Mouse (Mus musculus): ENCODE results near the gene Cep57l1.

Cep57l1 gene

GRCm38 (mm10) chr10:41744006-41744405 is 65.7 kb downstream of the Cep57l1 start:
- no peak for DNase-seq (ENCODE audit: low spot score in 2 of 2)

- DNase-seq (ENCODE audit: low spot score in 2 of 2) = no peak
Measured at GRCm38 (mm10) chr10:41740221-41740620, 69.5 kb downstream of the Cep57l1 start.

DNA sequence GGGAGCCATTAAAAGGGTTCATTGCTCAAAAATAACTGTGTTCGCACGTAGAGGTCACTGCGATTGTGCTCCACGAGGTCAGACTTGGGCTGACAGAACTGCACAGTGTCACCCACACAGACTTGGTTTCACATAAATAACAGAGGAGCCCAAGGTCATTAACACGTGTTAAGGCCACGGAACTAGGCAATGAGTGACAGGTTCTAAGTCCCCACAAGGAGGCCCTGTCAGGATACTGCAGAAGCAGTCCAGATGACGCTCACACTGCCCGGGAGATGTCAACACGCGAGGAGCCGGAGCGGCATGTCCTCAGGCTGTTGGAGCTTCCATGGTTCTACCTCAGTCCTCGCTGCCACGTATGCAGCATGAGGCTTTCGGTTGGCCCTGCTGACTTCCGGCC is 72.4 kb downstream of the Cep57l1 start:
- DNase-seq (ENCODE audit: low spot score in 2 of 2) = no peak

DNA sequence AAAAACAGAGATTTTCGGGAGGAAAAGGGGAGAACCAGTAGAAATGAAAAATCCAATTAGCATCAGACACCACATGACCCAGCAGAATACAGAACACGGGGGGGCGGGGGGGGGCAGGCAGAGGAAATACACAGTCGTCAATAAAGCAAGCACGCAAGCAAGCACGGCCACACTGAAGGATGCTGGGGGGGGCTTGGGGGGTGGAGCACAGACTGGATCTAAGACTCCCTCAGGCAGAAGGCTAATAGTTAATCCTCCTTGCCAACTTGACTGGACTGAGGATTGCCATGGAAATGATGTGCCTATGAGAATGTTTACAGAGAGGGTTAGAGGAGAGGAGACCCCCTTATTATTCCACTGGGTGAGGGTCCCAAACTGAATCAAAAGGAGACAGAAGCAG is 74.3 kb downstream of the Cep57l1 start:
- DNase-seq (ENCODE audit: low spot score in 2 of 2) = no peak

- DNase-seq (ENCODE audit: low spot score in 2 of 2) = no peak
Measured at GRCm38 (mm10) chr10:41733214-41733613, 76.5 kb downstream of the Cep57l1 start.

DNA sequence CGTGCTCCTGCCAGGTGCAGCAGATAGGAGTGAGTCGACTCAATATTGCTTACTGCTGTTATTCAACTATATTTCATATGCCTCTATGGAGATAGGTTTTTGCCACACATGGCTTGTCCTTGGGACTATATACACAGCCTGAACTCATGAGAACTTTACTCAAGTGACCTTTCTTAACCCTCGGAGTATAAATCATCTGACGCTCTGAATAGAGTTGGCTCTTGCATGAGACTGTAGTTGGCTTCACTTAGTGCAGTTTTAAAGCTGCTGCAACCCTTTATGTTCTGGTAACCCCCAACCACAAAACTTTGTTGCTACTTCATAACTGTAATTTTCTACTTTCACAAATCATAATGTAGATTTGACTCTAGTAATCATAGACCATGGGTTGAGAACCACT is 77.7 kb downstream of the Cep57l1 start:
- DNase-seq (ENCODE audit: low spot score in 2 of 2) = no peak

DNA sequence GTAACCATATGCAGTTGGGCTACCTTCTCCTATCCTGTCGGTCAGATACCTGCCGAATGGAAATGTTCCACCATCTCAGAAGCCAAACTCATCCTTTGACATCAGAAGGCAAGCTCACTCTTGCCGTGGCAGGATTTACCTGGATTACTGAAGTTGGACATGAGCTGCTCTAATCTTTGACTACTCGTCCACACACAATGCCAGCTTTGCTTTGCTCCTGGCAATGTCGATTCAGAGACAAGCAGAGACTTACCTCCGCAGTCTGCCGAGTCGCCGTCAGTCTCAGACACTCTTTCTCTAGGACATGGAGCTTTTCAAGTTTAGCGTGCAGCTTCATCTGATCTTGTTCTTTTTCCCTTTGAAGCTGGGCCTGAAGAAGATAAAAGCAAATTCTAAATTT is 78.9 kb downstream of the Cep57l1 start:
- no peak for DNase-seq (ENCODE audit: low spot score in 2 of 2)

- DNase-seq (ENCODE audit: low spot score in 2 of 2) = no peak
Measured at GRCm38 (mm10) chr10:41726215-41726614, 83.5 kb downstream of the Cep57l1 start.

- no peak for DNase-seq (ENCODE audit: low spot score in 2 of 2)
Measured at GRCm38 (mm10) chr10:41719587-41719986, 90.1 kb downstream of the Cep57l1 start.

DNA sequence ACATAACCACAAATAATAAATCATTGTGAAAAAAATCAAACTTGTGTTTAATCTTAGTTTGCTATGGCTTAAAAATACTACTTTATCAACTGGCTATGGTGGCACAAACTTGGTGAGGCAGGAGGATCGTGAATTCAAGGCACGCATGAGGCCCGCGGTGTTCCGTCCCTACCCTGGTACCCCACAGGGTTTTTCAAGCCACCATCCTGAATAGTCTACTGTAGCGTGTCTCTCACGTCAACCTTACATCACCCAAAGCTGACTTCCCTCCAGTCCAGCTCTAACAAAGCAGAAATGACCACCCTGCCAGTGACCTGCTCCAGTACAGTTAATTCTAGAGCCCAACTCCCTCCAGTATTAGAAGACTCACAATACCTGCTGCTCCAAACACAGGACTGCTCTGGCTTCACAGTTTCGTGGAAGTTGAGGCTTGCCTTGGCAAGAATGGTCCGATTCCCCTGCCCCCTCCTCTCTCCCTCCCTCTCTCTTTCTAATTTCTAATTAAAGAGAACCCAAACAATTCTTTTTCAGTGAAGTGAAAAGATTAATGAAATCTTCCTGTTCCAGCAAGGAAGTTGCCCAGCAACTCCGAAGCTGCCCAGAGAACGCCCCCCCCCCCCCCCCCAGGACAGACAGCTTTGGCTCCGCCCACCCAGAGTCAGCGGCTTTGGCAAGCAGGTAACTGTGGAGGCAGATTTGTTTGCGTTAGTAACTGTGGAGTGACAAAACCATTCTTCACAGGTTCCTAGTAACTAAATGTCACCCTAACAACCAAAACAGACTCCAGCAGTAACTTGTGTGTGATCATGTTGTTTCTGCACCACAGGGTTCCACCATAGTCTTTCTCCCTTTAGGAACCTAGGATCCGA is 93.4 kb downstream of the Cep57l1 start, which contains the start of gene Ccdc162:
Gene Ccdc162, minus strand, starts transcription at position 606 of the 869 bp plus-strand sequence.
- no peak for DNase-seq (ENCODE audit: low spot score in 2 of 2)

GRCm38 (mm10) chr10:41715557-41715956 is 94.1 kb downstream of the Cep57l1 start:
- no peak for DNase-seq (ENCODE audit: low spot score in 2 of 2)

DNA sequence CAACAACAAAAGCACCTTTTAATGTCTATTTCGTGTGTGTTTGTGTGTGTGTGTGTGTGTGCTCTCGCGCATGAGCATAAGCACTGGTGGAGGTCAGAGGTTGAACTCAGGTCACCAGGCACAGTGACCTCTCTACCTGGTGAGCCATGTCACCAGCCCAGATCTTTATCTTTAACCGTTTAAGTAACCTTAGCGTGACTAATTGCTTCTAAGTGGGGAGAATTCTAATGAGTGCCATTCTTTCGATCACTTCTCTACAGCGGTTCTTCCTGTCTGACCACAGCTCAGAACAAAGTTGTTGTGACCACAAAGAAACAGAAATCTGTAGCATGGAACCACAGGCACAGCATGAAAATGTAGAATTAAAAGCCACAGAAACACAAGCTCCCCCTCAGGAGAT is 98.2 kb downstream of the Cep57l1 start:
- DNase-seq (ENCODE audit: low spot score in 2 of 2) = no peak

DNA sequence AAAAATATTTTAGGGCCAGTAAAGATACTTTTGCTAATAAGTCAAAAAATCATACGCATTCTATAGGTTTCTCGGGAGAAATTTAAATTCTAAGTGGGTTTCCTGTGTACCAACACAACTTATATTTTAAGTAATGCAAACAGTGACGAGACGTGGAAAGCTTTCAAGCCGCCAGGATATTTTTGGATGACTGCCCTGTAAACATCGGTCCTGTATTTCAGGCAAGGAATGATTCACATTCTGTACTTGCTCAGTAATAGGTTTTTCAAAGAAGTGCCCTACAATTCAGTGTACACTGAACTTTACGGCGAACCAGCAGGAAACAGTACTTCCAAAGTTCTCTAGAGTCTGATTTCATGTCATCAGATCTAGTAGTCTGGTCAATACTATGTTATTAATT is 98.9 kb downstream of the Cep57l1 start:
- DNase-seq (ENCODE audit: low spot score in 2 of 2) = no peak

GRCm38 (mm10) chr10:41709341-41709740 is 100.3 kb downstream of the Cep57l1 start:
- DNase-seq (ENCODE audit: low spot score in 2 of 2) = no peak

DNA sequence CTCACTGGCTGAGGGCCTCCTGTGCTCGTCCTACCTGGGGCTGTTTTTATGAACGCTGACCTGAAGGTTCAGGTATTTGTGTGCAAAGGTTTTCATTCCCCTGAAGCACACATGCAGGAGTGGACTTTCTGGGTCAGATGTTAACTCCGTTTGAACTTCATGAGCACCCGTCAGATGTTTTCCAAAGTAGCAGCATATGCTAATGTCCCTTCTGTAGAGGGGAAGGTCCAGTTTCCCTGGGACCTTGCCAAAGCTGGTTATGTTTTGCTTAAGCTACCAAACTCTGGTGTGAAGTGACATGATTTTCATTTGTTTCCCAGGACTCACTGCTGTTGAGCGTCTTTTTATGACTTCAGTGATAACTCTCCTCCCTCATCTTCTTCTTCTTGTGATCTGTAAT is 110.0 kb downstream of the Cep57l1 start:
- no peak for DNase-seq (ENCODE audit: low spot score in 2 of 2)

DNA sequence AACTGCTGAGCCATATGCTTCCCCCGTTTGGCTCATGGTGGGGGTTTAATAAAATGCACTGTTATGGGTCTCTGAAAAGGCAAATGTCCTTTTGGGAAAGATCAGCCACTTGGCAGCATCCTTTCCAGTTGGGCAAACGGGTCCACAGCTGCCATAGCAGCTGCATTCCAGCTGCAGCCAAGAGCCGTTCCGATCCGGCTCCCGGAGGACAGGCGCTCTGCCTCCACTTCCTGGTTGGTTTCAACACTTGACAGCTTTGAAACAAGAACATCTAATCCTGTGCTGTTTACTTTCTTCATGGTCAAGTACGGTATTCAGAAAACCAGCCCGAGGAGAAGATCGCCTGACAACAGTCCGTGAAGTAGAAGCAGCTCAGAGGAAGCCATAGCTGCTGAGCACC is 112.6 kb downstream of the Cep57l1 start:
- no peak for DNase-seq (ENCODE audit: low spot score in 2 of 2)

- no peak for DNase-seq (ENCODE audit: low spot score in 2 of 2)
Measured at GRCm38 (mm10) chr10:41690978-41691377, 118.7 kb downstream of the Cep57l1 start.

DNA sequence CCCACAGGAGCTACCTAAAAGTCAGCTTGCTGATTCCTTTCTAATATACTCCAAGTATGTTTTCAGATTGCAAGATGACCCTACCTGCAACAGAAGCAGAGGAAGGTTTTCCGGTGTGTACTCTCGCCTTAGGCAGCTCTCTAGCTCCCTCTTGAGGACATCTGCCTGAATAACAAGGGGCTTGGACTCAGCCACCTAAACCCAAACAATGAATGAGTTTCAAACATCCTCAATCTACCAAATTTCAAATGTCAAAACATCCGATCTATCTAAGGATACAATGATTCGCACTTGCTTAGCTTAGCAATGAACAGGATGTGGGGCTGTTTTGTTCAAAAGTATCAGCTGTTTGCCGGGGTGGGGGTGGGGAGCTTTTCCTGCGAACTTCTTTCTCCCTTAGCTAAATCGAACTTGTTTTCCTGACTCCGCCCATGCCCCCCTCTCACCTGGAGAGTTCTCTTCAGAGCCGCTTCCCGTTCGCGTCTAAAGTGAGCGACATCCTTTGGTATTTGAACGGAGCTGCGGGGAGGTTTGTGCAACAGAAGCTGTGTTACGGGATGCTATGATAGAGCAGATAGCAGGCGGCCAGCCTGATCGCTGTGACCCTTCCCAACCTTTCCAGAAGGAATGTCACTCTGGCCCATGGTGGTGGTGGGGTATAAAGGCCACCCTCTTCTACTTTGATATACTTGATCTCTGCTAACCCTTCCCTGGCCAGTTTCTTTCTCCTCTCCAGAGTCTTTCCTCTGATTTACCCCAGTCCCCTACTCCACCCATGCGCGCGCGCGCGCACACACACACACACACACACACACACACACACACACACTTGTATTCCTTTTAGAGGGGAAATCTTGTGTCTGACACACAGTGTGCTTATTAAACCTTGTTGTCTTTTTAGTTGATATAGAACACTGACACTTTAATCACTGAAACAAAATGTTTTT is 119.5 kb downstream of the Cep57l1 start:
- DNase-seq (ENCODE audit: low spot score in 2 of 2) = peak in 1 of 2 experiments; percentile 54

- no peak for DNase-seq (ENCODE audit: low spot score in 2 of 2)
Measured at GRCm38 (mm10) chr10:41684548-41684996, 125.1 kb downstream of the Cep57l1 start.

DNA sequence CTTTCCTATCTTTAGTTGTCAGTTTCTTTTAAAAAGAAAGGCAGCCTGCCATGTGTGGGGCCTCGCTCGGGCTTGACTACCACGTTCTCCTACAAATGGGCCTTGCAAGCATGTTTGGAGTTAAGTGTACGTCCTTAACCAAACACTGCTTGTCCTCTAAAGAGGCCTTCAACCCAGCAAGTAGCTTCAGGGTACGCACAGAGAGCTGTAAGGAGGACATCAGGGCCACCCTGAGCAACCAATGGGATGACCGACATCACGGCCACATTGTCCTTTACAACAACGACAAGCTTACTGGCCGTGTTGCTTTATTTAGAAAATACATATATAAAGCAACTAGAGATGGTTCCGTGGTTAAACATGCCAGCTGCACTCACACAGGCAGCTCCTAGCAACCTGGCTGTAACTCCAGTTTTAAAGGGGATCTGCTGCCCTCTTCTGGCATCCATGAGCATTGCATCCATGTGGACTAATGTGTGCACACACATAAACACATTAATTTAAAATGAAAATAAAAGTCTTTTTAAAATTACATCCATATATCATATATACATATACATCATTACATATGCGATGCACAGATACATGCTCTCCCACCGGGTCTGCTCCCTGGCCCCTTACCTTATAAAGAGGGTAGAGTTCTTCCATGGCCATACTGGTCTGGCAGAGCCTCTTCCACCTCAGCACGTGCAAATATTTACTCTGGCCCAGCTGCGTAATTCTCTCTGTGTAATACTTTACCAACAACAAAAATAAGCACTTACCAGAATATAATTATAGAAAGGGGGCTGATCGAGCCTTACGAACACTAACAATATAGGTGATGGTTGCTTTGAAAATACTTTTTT is 126.9 kb downstream of the Cep57l1 start:
- peak; percentile 56 to 84 for DNase-seq (ENCODE audit: low spot score in 2 of 2)

DNA sequence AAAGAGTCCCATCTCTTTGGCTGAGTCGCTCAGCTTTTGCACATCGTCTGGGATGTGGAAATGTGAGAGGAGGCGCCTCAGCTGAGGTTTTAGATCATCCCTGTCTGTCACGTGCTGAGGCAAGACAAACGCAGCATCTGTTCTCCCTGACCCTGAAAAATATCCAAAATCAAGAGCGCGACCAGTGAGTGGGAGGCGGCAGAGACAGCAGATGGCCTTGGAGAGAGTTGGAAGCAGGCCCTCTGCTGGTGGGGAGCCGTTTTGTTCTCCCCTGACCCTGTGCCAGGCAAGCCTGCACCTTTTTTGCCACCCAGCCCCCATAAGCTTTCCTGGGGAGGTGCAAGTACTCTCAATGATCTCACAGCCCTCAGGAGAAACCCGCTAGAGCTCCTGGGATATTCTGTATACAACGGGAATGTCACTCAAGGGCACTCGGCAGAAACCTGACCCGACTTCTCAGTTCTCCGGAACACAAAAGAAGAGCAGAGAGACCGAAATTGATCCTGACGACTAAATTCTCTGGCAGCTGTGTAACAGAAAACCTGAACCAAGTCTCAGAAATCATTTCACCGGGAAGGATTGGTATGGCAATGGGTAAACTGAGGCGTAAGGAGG is 130.8 kb downstream of the Cep57l1 start:
- peak; percentile 49 to 55 for DNase-seq (ENCODE audit: low spot score in 2 of 2)
